Mouse (Mus musculus) ovary, adult 2 months (tissue): Measurements from ENCODE around the gene Gm17359. TPM values are rescaled to one million over a fixed set of nuclear protein-coding genes. Genes with fewer than 3 reads are reported as not detected.

Source experiments
- polyA plus RNA-seq: library from polyadenylated mRNA; depleted of rRNA; stranded (reverse); fragments of >200 nt; gene quantifications from 2 replicates; pipeline ENCODE4 v1.2.3, GENCODE M21; 2012; rRNA removed

Gm17359 gene
- not detected in 2 replicates for polyA plus RNA-seq

DNA sequence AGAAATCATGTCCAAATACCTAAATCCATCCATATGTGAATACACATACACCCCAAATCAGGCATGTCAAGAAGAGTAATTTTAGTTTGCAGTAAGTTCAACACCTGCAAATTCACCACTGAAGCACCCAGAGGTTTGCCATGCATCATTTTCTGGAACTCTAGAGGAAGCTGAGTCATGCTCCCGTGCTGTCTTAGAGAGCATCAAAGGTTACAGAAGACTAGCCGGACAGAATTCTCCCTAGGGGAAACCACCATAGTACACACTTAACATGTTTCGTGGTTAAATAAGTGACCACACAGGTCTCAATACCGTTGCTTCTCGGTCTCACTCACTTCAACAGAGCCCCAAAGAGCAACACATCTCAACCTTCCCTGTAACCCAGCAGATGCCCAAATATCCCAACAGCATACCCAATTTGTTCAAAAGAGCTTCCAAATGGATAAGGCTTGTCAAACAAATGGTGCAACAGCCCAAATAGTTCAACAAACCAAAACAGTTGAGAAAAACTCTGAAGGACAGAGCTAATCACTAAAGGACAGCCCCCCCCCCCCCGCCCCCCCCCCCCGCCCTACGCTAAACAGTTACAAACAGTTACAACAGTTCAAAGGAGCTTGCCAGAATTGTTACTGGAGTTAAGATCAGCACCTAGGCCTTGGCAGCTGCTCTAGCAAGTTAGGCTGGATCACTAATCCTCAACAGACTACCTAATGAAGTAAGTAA is at the start of gene Gm17359:
Gene Gm17359, plus strand, starts transcription at position 618 of the 723 bp plus-strand sequence.

Other genes with a start within 250 kb of the Gm17359 start
- 11.6 and 12.4 TPM in 2 replicates for gene Rapgef2, start 50.1 kb upstream of the Gm17359 start, polyA plus RNA-seq
- 3.7 and 5.0 TPM in 2 replicates for gene Fnip2, start 231.1 kb downstream of the Gm17359 start, polyA plus RNA-seq